Mouse (Mus musculus) kidney, embryonic 14.5 days (tissue): ENCODE results near the gene Rbm38. TPM values are rescaled to one million over a fixed set of nuclear protein-coding genes. Genes with fewer than 3 reads are reported as not detected.
A peak's percentile ranks its signal among the peaks of the same experiment; 100 is the strongest.

Experiments
- ATAC-seq: fragments of 200-750 bp; cut with Nextera tagmentation; 2 replicates; pipeline ENCODE4 v1.8.0; 2017; ENCODE audit warnings: moderate number of reproducible peaks, mild to moderate bottlenecking, moderate TSS enrichment, moderate library complexity; ENCODE audit not compliant: low FRiP score, low TSS enrichment
- H3K27ac ChIP-seq: fragments of 300-500 bp; sonication (generic); 2 replicates; pipeline ENCODE4 v1.5.1; 2014; ENCODE audit warnings: low read depth, mild to moderate bottlenecking, low read length, moderate library complexity, mixed read lengths
- H3K27me3 ChIP-seq: fragments of 300-500 bp; sonication (generic); 2 replicates; pipeline ENCODE4 v1.6.1; 2014; ENCODE audit warnings: mild to moderate bottlenecking, low read length; ENCODE audit not compliant: control insufficient read depth, insufficient read depth
- H3K36me3 ChIP-seq: fragments of 300-500 bp; sonication (generic); 2 replicates; pipeline ENCODE4 v1.6.1; 2014; ENCODE audit warnings: low read length, mixed read lengths; ENCODE audit not compliant: control insufficient read depth, insufficient read depth
- H3K4me1 ChIP-seq: fragments of 300-500 bp; sonication (generic); 2 replicates; pipeline ENCODE4 v1.6.1; 2014; ENCODE audit warnings: low read length, mixed read lengths; ENCODE audit not compliant: control insufficient read depth, insufficient read depth
- H3K4me2 ChIP-seq: fragments of 300-500 bp; sonication (generic); replicated peaks from 2 replicates; pipeline ENCODE4 v1.6.1; 2014; ENCODE audit warnings: low read depth, mild to moderate bottlenecking, low read length
- H3K4me3 ChIP-seq: fragments of 300-500 bp; sonication (generic); 2 replicates; pipeline ENCODE4 v1.5.1; 2014; ENCODE audit warnings: mild to moderate bottlenecking, low read length
- H3K9ac ChIP-seq: fragments of 300-500 bp; sonication (generic); 2 replicates; pipeline ENCODE4 v1.6.1; 2014; ENCODE audit warnings: low read depth, mild to moderate bottlenecking, low read length, moderate library complexity
- H3K9me3 ChIP-seq: fragments of 300-500 bp; sonication (generic); 2 replicates; pipeline ENCODE4 v1.6.1; 2016; ENCODE audit warnings: low read length; ENCODE audit not compliant: control insufficient read depth
- WGBS: fragments of 180-500 bp; shearing (Covaris S2); extraction: QIAGEN DNeasy Blood & Tissue Kit; methylation state at CpG from one replicate; pipeline ENCODE4 v1.1.7; 2014; 5-methylcytosine and 5-hydroxymethylcytosine counted together
- polyA plus RNA-seq: library from polyadenylated mRNA; unstranded; fragments of >200 nt; fragmentation: Nextera tagmentation; extraction: Ambion mirVana; gene quantifications from 2 replicates; pipeline ENCODE4 v1.2.1, GENCODE M21; 2014

Gene Rbm38
- polyA plus RNA-seq = 41.3 and 42.6 TPM in 2 replicates

- peak within 1 kb of the TSS; percentile 24; the same call in 1 of the 2 replicates for H3K9ac ChIP-seq
- ATAC-seq = no peak
- H3K4me2 ChIP-seq = peak within 1 kb of the TSS; percentile 93
- peaks cover 33% of the 10 kb centered on the region for H3K4me1 ChIP-seq
- H3K27ac ChIP-seq = no peak within 1 kb of the TSS
- peaks cover 6% of the 10 kb centered on the region; the same call in 1 of the 2 replicates for H3K27me3 ChIP-seq
- H3K4me3 ChIP-seq = peak within 1 kb of the TSS; percentile 83
- H3K9me3 ChIP-seq = no peaks in the 10 kb centered on the region
- peaks cover 7% of the 10 kb centered on the region for H3K36me3 ChIP-seq
- 32% methylated on average over 11 of the region's 11 CpGs for WGBS
Observed at GRCm38 (mm10) chr2:173020430-173020829, at the start of gene Rbm38. Rbm38 (plus strand) TSS chr2:173020498.

GRCm38 (mm10) chr2:172971865-172972264 is 48.4 kb upstream of the Rbm38 start:
- Histone ChIP-seq H3K9ac (no peak overlapping the region), H3K4me3 (no peak overlapping the region), H3K27me3 (no peaks in the 10 kb centered on the region), H3K36me3 (no peaks in the 10 kb centered on the region), H3K4me1 (peaks cover 8% of the 10 kb centered on the region), H3K9me3 (no peaks in the 10 kb centered on the region), H3K4me2 (no peak overlapping the region), H3K27ac (no peak overlapping the region)
- no peak for ATAC-seq
- 88% methylated on average over 2 of the region's 2 CpGs for WGBS

- 16% methylated on average over 7 of the region's 7 CpGs for WGBS
- ATAC-seq = no peak
Observed at GRCm38 (mm10) chr2:172973806-172974565, 46.3 kb upstream of the Rbm38 start.

GRCm38 (mm10) chr2:172974701-172975100 is 45.6 kb upstream of the Rbm38 start:
- H3K9ac ChIP-seq = no peak overlapping the region
- no peaks in the 10 kb centered on the region for H3K27me3 ChIP-seq
- no peak for ATAC-seq
- H3K4me1 ChIP-seq = peaks cover 20% of the 10 kb centered on the region
- H3K4me3 ChIP-seq = no peak overlapping the region
- peaks cover under 1% of the 10 kb centered on the region; the same call in 1 of the 2 replicates for H3K9me3 ChIP-seq
- no peaks in the 10 kb centered on the region for H3K36me3 ChIP-seq
- 35% methylated on average over 7 of the region's 7 CpGs for WGBS
- H3K27ac ChIP-seq = no peak overlapping the region
- no peak overlapping the region for H3K4me2 ChIP-seq

More at GRCm38 (mm10) chr2:172973806-172974565, 46.3 kb upstream of the Rbm38 start:
- Histone ChIP-seq H3K9ac (no peak overlapping the region), H3K27me3 (no peaks in the 10 kb centered on the region), H3K4me1 (peaks cover 20% of the 10 kb centered on the region), H3K27ac (no peak overlapping the region), H3K36me3 (no peaks in the 10 kb centered on the region), H3K4me3 (no peak overlapping the region), H3K4me2 (no peak overlapping the region), H3K9me3 (no peaks in the 10 kb centered on the region)

- H3K9me3 ChIP-seq = peaks cover 5% of the 10 kb centered on the region; the same call in 1 of the 2 replicates
- no peak overlapping the region for H3K4me3 ChIP-seq
- H3K4me1 ChIP-seq = peaks cover 20% of the 10 kb centered on the region
- H3K36me3 ChIP-seq = no peaks in the 10 kb centered on the region
- no peak overlapping the region for H3K4me2 ChIP-seq
- no peaks in the 10 kb centered on the region for H3K27me3 ChIP-seq
- H3K9ac ChIP-seq = no peak overlapping the region
- no peak for ATAC-seq
- no peak overlapping the region for H3K27ac ChIP-seq
- 88% methylated on average over 6 of the region's 6 CpGs for WGBS
Observed at GRCm38 (mm10) chr2:172975159-172975558, 45.1 kb upstream of the Rbm38 start.

GRCm38 (mm10) chr2:172976661-172977238 is 43.5 kb upstream of the Rbm38 start:
- peak; percentile 8; the same call in 1 of the 2 replicates for ATAC-seq
- no peak overlapping the region for H3K27ac ChIP-seq
- no peaks in the 10 kb centered on the region for H3K27me3 ChIP-seq
- peak overlapping the region; percentile 27 for H3K4me2 ChIP-seq
- H3K9ac ChIP-seq = no peak overlapping the region
- WGBS = 17% methylated on average over 7 of the region's 7 CpGs
- peaks cover 20% of the 10 kb centered on the region for H3K4me1 ChIP-seq
- H3K4me3 ChIP-seq = no peak overlapping the region
- peaks cover 5% of the 10 kb centered on the region; the same call in 1 of the 2 replicates for H3K9me3 ChIP-seq
- H3K36me3 ChIP-seq = no peaks in the 10 kb centered on the region

GRCm38 (mm10) chr2:172977409-172978130 is 42.7 kb upstream of the Rbm38 start, which contains the start of gene Spo11:
Spo11 (plus strand) TSS chr2:172977700.
- WGBS = 18% methylated on average over 14 of the region's 14 CpGs
- no peaks in the 10 kb centered on the region for H3K36me3 ChIP-seq
- peaks cover 20% of the 10 kb centered on the region for H3K4me1 ChIP-seq
- peaks cover 5% of the 10 kb centered on the region; the same call in 1 of the 2 replicates for H3K9me3 ChIP-seq
- no peak within 1 kb of the TSS for H3K27ac ChIP-seq
- 0 out of 2 replicates have a peak within 1 kb of the TSS, but pooled peaks have one; percentile 18 for H3K9ac ChIP-seq
- ATAC-seq = peak; percentile 21; the same call in 1 of the 2 replicates
- H3K4me3 ChIP-seq = no peak within 1 kb of the TSS
- H3K27me3 ChIP-seq = no peaks in the 10 kb centered on the region
- peak within 1 kb of the TSS; percentile 27 for H3K4me2 ChIP-seq

- Histone ChIP-seq H3K4me2 (no peak overlapping the region), H3K27ac (no peak overlapping the region)
Observed at GRCm38 (mm10) chr2:172978131-172978633, 42.1 kb upstream of the Rbm38 start.

More at GRCm38 (mm10) chr2:172978131-172978633, 42.1 kb upstream of the Rbm38 start:
- Histone ChIP-seq H3K36me3 (no peaks in the 10 kb centered on the region), H3K27me3 (no peaks in the 10 kb centered on the region), H3K9me3 (peaks cover 5% of the 10 kb centered on the region; the same call in 1 of the 2 replicates), H3K4me1 (peaks cover 20% of the 10 kb centered on the region), H3K4me3 (no peak overlapping the region), H3K9ac (no peak overlapping the region)
- ATAC-seq = no peak
- WGBS = 66% methylated on average over 4 of the region's 4 CpGs
